ENCODE assay signal across 21 mouse cellular contexts in genomic region chr7:122800821-122801220, GRCm38 (mm10).
DNase-seq lines count a peak whose midpoint lies in the region; ATAC-seq and TF ChIP-seq lines count a peak whose summit lies in the region.
"Had no signal": no experiment of that assay in that cellular context is flagged by ENCODE, and none has a peak within 500 bp of the region (broad histone marks: within the 10 kb centered on the region; RNA-seq: fewer than 3 reads in every experiment).

No protein-coding gene starts in this region.

- no peak for TF ChIP-seq CTCF in forebrain, postnatal 0 days (IDR thresholded peaks at IDR 0.05; ENCODE audit: low read depth)
- TF ChIP-seq CTCF in kidney, adult 2 months (conservative IDR thresholded peaks at IDR 0.05; ENCODE audit: insufficient read depth, insufficient read length, low read depth, low read length), result no peak

- H3K27me3 ChIP-seq in forebrain, postnatal 0 days (ENCODE audit: insufficient read depth, low read length), result no peaks in the 10 kb centered on the region
- no peaks in the 10 kb centered on the region for H3K27me3 ChIP-seq in forebrain, embryonic 16.5 days (replicated peaks; ENCODE audit: control insufficient read depth, insufficient read depth, low read length)
- H3K27me3 ChIP-seq in kidney, adult 2 months (replicated peaks; ENCODE audit: control insufficient read depth, insufficient read depth, low read length), result no peaks in the 10 kb centered on the region
- H3K27me3 ChIP-seq in midbrain, embryonic 16.5 days (ENCODE audit: control insufficient read depth, insufficient read depth, low read depth, low read length), result no peaks in the 10 kb centered on the region
- H3K27me3 ChIP-seq in midbrain, embryonic 14.5 days (ENCODE audit: control insufficient read depth, insufficient read depth, low read length), result no peaks in the 10 kb centered on the region
- H3K27me3 ChIP-seq: forebrain, embryonic 13.5 days; hindbrain, embryonic 12.5 days had no signal

- DNase-seq in forebrain, postnatal 0 days, result no peak
- peak; percentile 29 for DNase-seq in kidney, adult 2 months
- no peak for DNase-seq in kidney, adult 9 months
- DNase-seq in midbrain, embryonic 14.5 days, result no peak
- DNase-seq: adrenal gland, adult 2 months; adrenal gland, postnatal 14 days; cerebellum, adult 18-20 months; cerebellum, adult 9-10 months; cerebellum, postnatal 36 days; gastrocnemius, postnatal 25 days; heart, adult 2 months had no signal

- H3K9ac ChIP-seq in forebrain, postnatal 0 days, result no peak overlapping the region
- no peak overlapping the region for H3K9ac ChIP-seq in forebrain, embryonic 16.5 days (replicated peaks; ENCODE audit: low read depth, low read length)
- H3K9ac ChIP-seq in midbrain, embryonic 16.5 days (ENCODE audit: low read depth, low read length), result no peak overlapping the region
- H3K9ac ChIP-seq in midbrain, embryonic 14.5 days (replicated peaks; ENCODE audit: low read length), result no peak overlapping the region
- H3K9ac ChIP-seq: forebrain, embryonic 13.5 days; hindbrain, embryonic 12.5 days had no signal

- H3K4me1 ChIP-seq in forebrain, postnatal 0 days (ENCODE audit: insufficient read depth), result no peaks in the 10 kb centered on the region; the same call in 1 of the 2 replicates
- H3K4me1 ChIP-seq in forebrain, embryonic 16.5 days (replicated peaks; ENCODE audit: control insufficient read depth, insufficient read depth, low read length), result peaks cover 8% of the 10 kb centered on the region
- 0 out of 2 replicates have a peak, but pooled peaks cover 2% of the 10 kb centered on the region for H3K4me1 ChIP-seq in kidney, adult 2 months (ENCODE audit: control insufficient read depth, insufficient read depth, low read length)
- H3K4me1 ChIP-seq in midbrain, embryonic 16.5 days (ENCODE audit: control insufficient read depth, insufficient read depth, low read length), result no peaks in the 10 kb centered on the region; the same call in 1 of the 2 replicates
- H3K4me1 ChIP-seq in midbrain, embryonic 14.5 days (ENCODE audit: control insufficient read depth, insufficient read depth, low read length), result no peaks in the 10 kb centered on the region
- H3K4me1 ChIP-seq: forebrain, embryonic 10.5 days had no signal

- no peak for ATAC-seq in forebrain, postnatal 0 days
- ATAC-seq in forebrain, embryonic 16.5 days, result no peak
- no peak for ATAC-seq in midbrain, embryonic 16.5 days
- no peak for ATAC-seq in midbrain, embryonic 14.5 days (ENCODE audit: low FRiP score, low TSS enrichment)
- ATAC-seq: CD4-positive, CD25-positive, alpha-beta regulatory T cell, adult 4 months; forebrain, embryonic 13.5 days; hindbrain, embryonic 16.5 days; inflammation-experienced regulatory T-cells, adult 6 months; intestine, embryonic 16.5 days had no signal

- no peaks in the 10 kb centered on the region for H3K36me3 ChIP-seq in forebrain, postnatal 0 days (ENCODE audit: insufficient read depth)
- no peaks in the 10 kb centered on the region for H3K36me3 ChIP-seq in forebrain, embryonic 16.5 days (ENCODE audit: control insufficient read depth, insufficient read depth)
- H3K36me3 ChIP-seq in kidney, adult 2 months (ENCODE audit: control insufficient read depth, insufficient read depth, low read length), result no peaks in the 10 kb centered on the region
- no peaks in the 10 kb centered on the region for H3K36me3 ChIP-seq in midbrain, embryonic 16.5 days (ENCODE audit: control insufficient read depth, insufficient read depth, low read length)
- H3K36me3 ChIP-seq in midbrain, embryonic 14.5 days (ENCODE audit: control insufficient read depth, insufficient read depth, low read length), result no peaks in the 10 kb centered on the region
- H3K36me3 ChIP-seq: forebrain, embryonic 10.5 days; hindbrain, embryonic 12.5 days had no signal

- H3K4me3 ChIP-seq in forebrain, postnatal 0 days (ENCODE audit: low read depth, low read length), result no peak overlapping the region
- no peak overlapping the region for H3K4me3 ChIP-seq in forebrain, embryonic 16.5 days (replicated peaks; ENCODE audit: low read length)
- H3K4me3 ChIP-seq in kidney, adult 2 months (ENCODE audit: insufficient read depth, low read depth, low read length), result no peak overlapping the region
- no peak overlapping the region for H3K4me3 ChIP-seq in midbrain, embryonic 16.5 days (ENCODE audit: low read depth, low read length)
- H3K4me3 ChIP-seq in midbrain, embryonic 14.5 days (replicated peaks; ENCODE audit: low read depth, low read length), result no peak overlapping the region
- H3K4me3 ChIP-seq: forebrain, embryonic 10.5 days; forebrain, embryonic 13.5 days; heart, adult 2 months; hindbrain, embryonic 12.5 days had no signal

- no peak for TF ChIP-seq POLR2A in kidney, adult 2 months (IDR thresholded peaks at IDR 0.05; ENCODE audit: low read depth, low read length)

- no peaks in the 10 kb centered on the region for H3K9me3 ChIP-seq in forebrain, postnatal 0 days (ENCODE audit: low read length)
- no peaks in the 10 kb centered on the region for H3K9me3 ChIP-seq in forebrain, embryonic 16.5 days (ENCODE audit: control insufficient read depth, low read length)
- no peaks in the 10 kb centered on the region for H3K9me3 ChIP-seq in midbrain, embryonic 16.5 days (replicated peaks; ENCODE audit: control insufficient read depth, low read length, poor library complexity, severe bottlenecking)
- no peaks in the 10 kb centered on the region for H3K9me3 ChIP-seq in midbrain, embryonic 14.5 days (ENCODE audit: control insufficient read depth, low read length)
- H3K9me3 ChIP-seq: forebrain, embryonic 13.5 days; hindbrain, embryonic 12.5 days had no signal

- peak overlapping the region; percentile 45; the same call in 1 of the 2 replicates for H3K27ac ChIP-seq in forebrain, postnatal 0 days (ENCODE audit: low read depth, low read length)
- no peak overlapping the region for H3K27ac ChIP-seq in forebrain, embryonic 16.5 days (ENCODE audit: low read length)
- no peak overlapping the region for H3K27ac ChIP-seq in kidney, adult 2 months (ENCODE audit: insufficient read depth, low read depth, low read length)
- H3K27ac ChIP-seq in midbrain, embryonic 16.5 days (ENCODE audit: low read length), result 0 out of 2 replicates have a peak overlapping the region, but pooled peaks have one; percentile 5
- no peak overlapping the region for H3K27ac ChIP-seq in midbrain, embryonic 14.5 days (replicated peaks; ENCODE audit: low read depth, low read length)
- H3K27ac ChIP-seq: forebrain, embryonic 10.5 days; forebrain, embryonic 13.5 days; heart, adult 2 months; hindbrain, embryonic 12.5 days had no signal

- no peak overlapping the region for H3K4me2 ChIP-seq in forebrain, postnatal 0 days (ENCODE audit: low read depth)
- H3K4me2 ChIP-seq in forebrain, embryonic 16.5 days (ENCODE audit: low read length), result no peak overlapping the region
- no peak overlapping the region for H3K4me2 ChIP-seq in midbrain, embryonic 16.5 days (ENCODE audit: low read length)
- no peak overlapping the region for H3K4me2 ChIP-seq in midbrain, embryonic 14.5 days (ENCODE audit: low read length)
- H3K4me2 ChIP-seq: forebrain, embryonic 13.5 days; heart, embryonic 11.5 days; hindbrain, embryonic 12.5 days had no signal

- WGBS in forebrain, postnatal 0 days, result 32% methylated on average over 2 of the region's 2 CpGs
- WGBS in forebrain, embryonic 16.5 days, result 31% methylated on average over 2 of the region's 2 CpGs
- 32% methylated on average over 2 of the region's 2 CpGs for WGBS in kidney, adult 2 months
- 57% methylated on average over 2 of the region's 2 CpGs for WGBS in midbrain, embryonic 16.5 days
- WGBS in midbrain, embryonic 14.5 days, result 67% methylated on average over 2 of the region's 2 CpGs

Comparison
In these comparisons a context has a peak if more than half of its experiments do, and no peak if none do; other contexts are left out.
1. H3K27ac ChIP-seq: peak in forebrain, postnatal 0 days (single experiment) and midbrain, embryonic 16.5 days (single experiment); none in forebrain, embryonic 16.5 days (single experiment), kidney, adult 2 months (single experiment) and midbrain, embryonic 14.5 days (single experiment).